Mouse (Mus musculus): ENCODE data around the gene Grik3. TPM values are rescaled to one million over a fixed set of nuclear protein-coding genes. Genes with fewer than 3 reads are reported as not detected.
A peak's percentile ranks its signal among the peaks of the same experiment; 100 is the strongest.

Gene Grik3
- polyA plus RNA-seq (2015; fragmentation: Nextera tagmentation; extraction: Ambion mirVana): 0.12 and 0.16 TPM in 2 replicates

GRCm38 (mm10) chr4:125490661-125491504 lies at the start of gene Grik3:
TSS of gene Grik3 (plus strand) at chr4:125490700.
- ATAC-seq (replicated peaks; ENCODE audit: extremely low read depth, insufficient read depth, low FRiP score): no peak
- H3K27ac ChIP-seq (ENCODE audit: low read length): no peak within 1 kb of the TSS
- H3K4me2 ChIP-seq (ENCODE audit: low read depth, low read length): peak within 1 kb of the TSS; percentile 55
- H3K36me3 ChIP-seq (ENCODE audit: control insufficient read depth, insufficient read depth): no peaks in the 10 kb centered on the region
- WGBS: under 1% methylated on average over 77 of the region's 77 CpGs
- H3K4me3 ChIP-seq (ENCODE audit: low read length): peak within 1 kb of the TSS; percentile 39
- H3K27me3 ChIP-seq (ENCODE audit: control insufficient read depth, insufficient read depth, low read length): peaks cover 99% of the 10 kb centered on the region
- no peak within 1 kb of the TSS for H3K9ac ChIP-seq (ENCODE audit: low read length)
- 0 out of 2 replicates have a peak, but pooled peaks cover 5% of the 10 kb centered on the region for H3K4me1 ChIP-seq (ENCODE audit: control insufficient read depth, insufficient read depth, low read length)
- H3K9me3 ChIP-seq (replicated peaks; ENCODE audit: control insufficient read depth, low read length): no peaks in the 10 kb centered on the region

DNA sequence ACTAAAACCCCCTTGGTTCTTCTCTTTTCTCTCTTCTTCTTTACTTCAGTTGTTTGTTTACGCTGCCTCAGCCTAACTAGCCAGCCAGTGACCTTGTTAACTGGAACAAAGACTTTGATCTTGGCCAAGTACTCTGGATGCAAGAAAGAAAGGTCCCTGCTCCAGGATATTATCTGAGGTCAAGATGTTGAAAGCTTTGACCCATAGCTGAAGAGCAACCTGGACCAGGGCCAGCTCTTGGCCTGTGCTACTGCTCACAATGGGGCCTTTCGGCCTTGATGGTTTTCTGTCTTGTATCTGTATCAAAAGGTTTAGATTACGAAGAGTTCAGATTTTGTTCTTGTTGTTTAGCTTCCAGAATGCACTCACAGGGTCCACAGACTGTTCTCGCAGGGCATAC lies 48.7 kb upstream of the Grik3 start:
- H3K27me3 ChIP-seq (ENCODE audit: control insufficient read depth, insufficient read depth, low read length): 0 out of 2 replicates have a peak, but pooled peaks cover 2% of the 10 kb centered on the region
- no peak overlapping the region for H3K9ac ChIP-seq (ENCODE audit: low read length)
- ATAC-seq (replicated peaks; ENCODE audit: extremely low read depth, insufficient read depth, low FRiP score): no peak
- WGBS: 62% methylated on average over 4 of the region's 4 CpGs
- H3K27ac ChIP-seq (ENCODE audit: low read length): no peak overlapping the region
- H3K4me1 ChIP-seq (ENCODE audit: control insufficient read depth, insufficient read depth, low read length): no peaks in the 10 kb centered on the region
- no peaks in the 10 kb centered on the region for H3K36me3 ChIP-seq (ENCODE audit: control insufficient read depth, insufficient read depth)
- no peak overlapping the region for H3K4me2 ChIP-seq (ENCODE audit: low read depth, low read length)
- no peaks in the 10 kb centered on the region for H3K9me3 ChIP-seq (replicated peaks; ENCODE audit: control insufficient read depth, low read length)
- no peak overlapping the region for H3K4me3 ChIP-seq (ENCODE audit: low read length)

- Histone ChIP-seq H3K9me3 (replicated peaks; ENCODE audit: control insufficient read depth, low read length) (no peaks in the 10 kb centered on the region), H3K27ac (ENCODE audit: low read length) (no peak overlapping the region), H3K36me3 (ENCODE audit: control insufficient read depth, insufficient read depth) (no peaks in the 10 kb centered on the region), H3K27me3 (ENCODE audit: control insufficient read depth, insufficient read depth, low read length) (0 out of 2 replicates have a peak, but pooled peaks cover 2% of the 10 kb centered on the region), H3K9ac (ENCODE audit: low read length) (no peak overlapping the region), H3K4me2 (ENCODE audit: low read depth, low read length) (no peak overlapping the region), H3K4me3 (ENCODE audit: low read length) (no peak overlapping the region), H3K4me1 (ENCODE audit: control insufficient read depth, insufficient read depth, low read length) (no peaks in the 10 kb centered on the region)
- no peak for ATAC-seq (replicated peaks; ENCODE audit: extremely low read depth, insufficient read depth, low FRiP score)
- 83% methylated on average over 7 of the region's 7 CpGs for WGBS
Measured at GRCm38 (mm10) chr4:125444366-125444765, 46.1 kb upstream of the Grik3 start.

GRCm38 (mm10) chr4:125450602-125451321 lies 39.7 kb upstream of the Grik3 start:
- 36% methylated on average over 7 of the region's 7 CpGs for WGBS
- ATAC-seq (replicated peaks; ENCODE audit: extremely low read depth, insufficient read depth, low FRiP score): no peak

GRCm38 (mm10) chr4:125451821-125452220 lies 38.7 kb upstream of the Grik3 start:
- WGBS: 22% methylated on average over 6 of the region's 6 CpGs
- Histone ChIP-seq H3K27ac (ENCODE audit: low read length) (no peak overlapping the region), H3K27me3 (ENCODE audit: control insufficient read depth, insufficient read depth, low read length) (peaks cover 3% of the 10 kb centered on the region; the same call in 1 of the 2 replicates), H3K4me1 (ENCODE audit: control insufficient read depth, insufficient read depth, low read length) (peaks cover 7% of the 10 kb centered on the region), H3K4me3 (ENCODE audit: low read length) (no peak overlapping the region), H3K9ac (ENCODE audit: low read length) (no peak overlapping the region), H3K4me2 (ENCODE audit: low read depth, low read length) (no peak overlapping the region), H3K36me3 (ENCODE audit: control insufficient read depth, insufficient read depth) (no peaks in the 10 kb centered on the region), H3K9me3 (replicated peaks; ENCODE audit: control insufficient read depth, low read length) (no peaks in the 10 kb centered on the region)
- no peak for ATAC-seq (replicated peaks; ENCODE audit: extremely low read depth, insufficient read depth, low FRiP score)

More at GRCm38 (mm10) chr4:125450602-125451321, 39.7 kb upstream of the Grik3 start:
- Histone ChIP-seq H3K4me1 (ENCODE audit: control insufficient read depth, insufficient read depth, low read length) (peaks cover 7% of the 10 kb centered on the region), H3K9ac (ENCODE audit: low read length) (no peak overlapping the region), H3K4me3 (ENCODE audit: low read length) (no peak overlapping the region), H3K36me3 (ENCODE audit: control insufficient read depth, insufficient read depth) (no peaks in the 10 kb centered on the region), H3K9me3 (replicated peaks; ENCODE audit: control insufficient read depth, low read length) (no peaks in the 10 kb centered on the region), H3K4me2 (ENCODE audit: low read depth, low read length) (no peak overlapping the region), H3K27me3 (ENCODE audit: control insufficient read depth, insufficient read depth, low read length) (peaks cover 3% of the 10 kb centered on the region; the same call in 1 of the 2 replicates), H3K27ac (ENCODE audit: low read length) (no peak overlapping the region)

GRCm38 (mm10) chr4:125456506-125456905 lies 34.0 kb upstream of the Grik3 start:
- Histone ChIP-seq H3K4me2 (ENCODE audit: low read depth, low read length) (no peak overlapping the region), H3K36me3 (ENCODE audit: control insufficient read depth, insufficient read depth) (no peaks in the 10 kb centered on the region), H3K4me3 (ENCODE audit: low read length) (no peak overlapping the region), H3K27me3 (ENCODE audit: control insufficient read depth, insufficient read depth, low read length) (peaks cover 5% of the 10 kb centered on the region), H3K9ac (ENCODE audit: low read length) (no peak overlapping the region), H3K27ac (ENCODE audit: low read length) (no peak overlapping the region), H3K9me3 (replicated peaks; ENCODE audit: control insufficient read depth, low read length) (no peaks in the 10 kb centered on the region), H3K4me1 (ENCODE audit: control insufficient read depth, insufficient read depth, low read length) (no peaks in the 10 kb centered on the region; the same call in 1 of the 2 replicates)
- WGBS: 53% methylated on average over 5 of the region's 5 CpGs
- no peak for ATAC-seq (replicated peaks; ENCODE audit: extremely low read depth, insufficient read depth, low FRiP score)

- Histone ChIP-seq H3K9ac (ENCODE audit: low read length) (no peak overlapping the region), H3K4me3 (ENCODE audit: low read length) (no peak overlapping the region), H3K27ac (ENCODE audit: low read length) (no peak overlapping the region), H3K4me1 (ENCODE audit: control insufficient read depth, insufficient read depth, low read length) (no peaks in the 10 kb centered on the region), H3K9me3 (replicated peaks; ENCODE audit: control insufficient read depth, low read length) (no peaks in the 10 kb centered on the region), H3K4me2 (ENCODE audit: low read depth, low read length) (no peak overlapping the region), H3K36me3 (ENCODE audit: control insufficient read depth, insufficient read depth) (no peaks in the 10 kb centered on the region), H3K27me3 (ENCODE audit: control insufficient read depth, insufficient read depth, low read length) (peaks cover 9% of the 10 kb centered on the region)
- WGBS: 36% methylated on average over 11 of the region's 11 CpGs
- ATAC-seq (replicated peaks; ENCODE audit: extremely low read depth, insufficient read depth, low FRiP score): no peak
Measured at GRCm38 (mm10) chr4:125457152-125458093, 33.1 kb upstream of the Grik3 start.

- H3K9me3 ChIP-seq (replicated peaks; ENCODE audit: control insufficient read depth, low read length): no peaks in the 10 kb centered on the region
- no peaks in the 10 kb centered on the region for H3K4me1 ChIP-seq (ENCODE audit: control insufficient read depth, insufficient read depth, low read length)
- no peak overlapping the region for H3K27ac ChIP-seq (ENCODE audit: low read length)
- WGBS: 64% methylated on average over 9 of the region's 9 CpGs
- no peak overlapping the region for H3K4me2 ChIP-seq (ENCODE audit: low read depth, low read length)
- ATAC-seq (replicated peaks; ENCODE audit: extremely low read depth, insufficient read depth, low FRiP score): no peak
- H3K4me3 ChIP-seq (ENCODE audit: low read length): no peak overlapping the region
- H3K36me3 ChIP-seq (ENCODE audit: control insufficient read depth, insufficient read depth): no peaks in the 10 kb centered on the region
- peaks cover 9% of the 10 kb centered on the region for H3K27me3 ChIP-seq (ENCODE audit: control insufficient read depth, insufficient read depth, low read length)
- no peak overlapping the region for H3K9ac ChIP-seq (ENCODE audit: low read length)
Measured at GRCm38 (mm10) chr4:125459791-125460190, 30.7 kb upstream of the Grik3 start.
